Mouse (Mus musculus): ENCODE results near the gene Top2a.

Gene Top2a

DNA sequence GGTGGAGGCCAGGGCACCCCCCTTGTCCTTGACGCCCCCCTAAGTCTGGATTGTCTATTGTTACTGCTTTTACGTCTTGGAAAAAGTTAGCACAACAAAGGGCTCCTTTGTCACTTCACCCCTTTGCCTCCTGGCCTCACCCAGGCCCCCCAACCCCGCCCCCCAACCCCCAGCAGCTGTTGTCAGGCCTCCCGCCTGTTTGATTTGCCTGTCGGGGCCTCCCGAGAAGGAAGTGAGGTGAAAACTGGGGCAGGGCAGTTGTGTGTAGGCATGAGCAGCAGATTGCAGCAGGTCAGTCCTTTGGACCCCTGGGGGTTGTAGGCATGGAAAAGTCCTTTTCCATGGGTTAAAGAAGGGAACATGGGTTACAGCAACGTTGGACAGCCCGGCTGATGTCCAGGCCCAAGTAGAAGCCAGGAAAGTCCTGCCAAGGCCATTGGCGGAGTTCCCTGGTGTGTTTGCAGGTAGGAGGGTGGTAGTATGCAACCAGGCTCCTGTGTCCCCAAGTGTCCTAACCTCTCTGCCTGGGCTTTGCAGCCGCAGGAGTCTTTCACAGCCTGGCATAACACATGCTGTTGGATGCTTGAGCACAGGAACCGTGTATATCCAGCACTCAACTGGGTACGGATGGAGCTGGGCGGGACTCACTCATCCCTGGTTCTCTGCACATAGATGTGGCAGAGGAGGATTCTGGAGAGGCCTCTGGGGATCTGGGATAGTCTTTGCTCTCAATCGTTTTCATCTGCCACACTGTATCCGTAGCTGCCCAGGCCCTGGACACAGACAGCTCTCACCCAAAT lies 59.2 kb downstream of the Top2a start:
- no peak for DNase-seq (ENCODE audit: low read depth)

DNA sequence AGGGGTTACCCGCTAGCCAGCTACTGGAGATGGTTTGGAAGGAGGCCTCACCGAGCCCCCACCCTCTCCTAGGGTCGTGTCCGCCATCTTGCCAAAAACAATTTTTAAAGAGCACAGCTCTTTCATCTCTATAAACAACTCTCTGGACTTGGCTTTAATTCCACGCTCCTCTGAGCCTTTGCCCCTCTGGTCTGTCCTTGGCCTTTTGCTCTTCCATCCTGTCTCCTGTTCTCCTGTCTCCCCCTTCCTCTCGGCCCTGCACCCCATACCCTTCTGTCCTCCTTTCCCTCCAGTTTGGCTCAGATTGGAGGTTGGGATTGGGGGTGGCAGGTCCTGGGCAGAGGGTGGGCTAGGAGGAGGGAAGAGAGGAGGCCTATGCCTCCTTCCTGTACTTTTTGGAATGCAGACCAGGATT lies 59.8 kb downstream of the Top2a start:
- DNase-seq (ENCODE audit: low read depth): no peak

DNA sequence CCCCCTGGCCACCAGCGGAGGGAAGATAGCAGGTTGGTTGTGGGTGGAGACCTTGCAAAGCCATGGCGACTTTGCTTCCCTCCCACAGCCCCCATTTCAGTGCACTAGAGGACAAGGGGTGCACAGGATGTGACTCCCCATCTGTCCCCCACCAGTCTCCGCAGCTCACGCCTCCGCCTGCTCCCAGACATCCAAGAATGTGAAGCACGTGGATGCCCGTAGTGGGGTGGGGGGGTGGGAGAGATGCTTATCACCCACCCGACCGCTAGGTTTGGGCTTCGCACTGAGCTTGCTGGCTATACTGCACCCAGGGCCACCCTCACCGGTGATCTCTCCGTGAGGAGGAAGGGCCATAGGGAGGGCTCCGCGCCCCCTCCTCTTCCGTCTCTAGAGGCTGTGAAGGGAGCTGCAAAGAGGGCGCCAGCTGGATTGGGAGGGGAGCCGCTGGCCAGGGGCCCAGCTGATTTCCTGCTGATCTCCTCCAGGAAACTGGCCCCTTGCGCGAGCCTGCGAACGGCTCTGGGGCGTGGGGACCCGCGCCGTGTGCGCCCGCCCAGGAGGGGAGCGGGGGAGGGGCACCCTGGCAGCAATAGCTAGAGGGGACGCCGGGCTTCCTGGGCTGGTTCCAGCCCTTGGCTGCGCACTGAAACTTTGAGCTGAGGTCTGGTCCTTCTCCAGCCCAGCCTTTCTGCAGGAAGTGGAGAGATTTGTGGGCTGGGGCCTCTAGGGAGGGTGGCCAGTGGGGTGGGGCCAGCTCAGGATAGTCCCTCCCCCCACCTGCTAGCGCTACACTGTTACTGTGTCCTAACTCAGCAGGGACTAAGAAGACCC lies 60.6 kb downstream of the Top2a start:
- DNase-seq (ENCODE audit: low read depth): no peak

DNA sequence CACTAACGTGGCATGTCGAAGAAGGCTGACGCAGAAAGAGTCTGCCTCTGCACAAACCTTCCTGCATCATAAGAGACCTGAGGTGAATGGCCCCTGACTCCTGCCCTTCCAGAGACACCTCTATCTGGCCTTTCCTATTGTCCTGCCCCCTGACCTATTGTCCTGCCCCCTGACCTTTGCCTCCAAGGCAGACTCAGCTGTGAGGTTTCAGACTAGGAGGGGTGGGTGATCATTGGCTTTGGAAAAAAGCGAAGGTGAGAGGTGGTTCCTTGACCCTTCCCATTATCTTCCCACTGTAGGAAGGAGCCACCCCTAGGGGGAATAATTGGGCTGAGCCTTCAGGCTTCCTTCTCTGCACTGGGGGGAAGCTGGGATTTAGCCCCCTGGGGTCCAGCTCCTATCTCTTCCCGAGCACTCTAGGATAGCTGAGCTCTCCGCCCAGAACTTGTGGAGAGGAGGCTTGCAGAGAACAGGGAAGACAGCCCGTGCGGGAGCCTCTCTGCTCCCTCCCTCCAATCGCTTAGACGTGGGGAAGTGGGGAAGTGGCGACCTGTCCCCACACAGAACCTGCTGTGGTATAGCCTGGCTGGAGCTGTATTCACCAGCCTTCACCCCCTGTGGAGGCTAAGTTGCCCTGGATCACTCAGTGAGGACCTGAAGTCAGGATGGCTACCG lies 61.4 kb downstream of the Top2a start:
- DNase-seq (ENCODE audit: low read depth): no peak

DNA sequence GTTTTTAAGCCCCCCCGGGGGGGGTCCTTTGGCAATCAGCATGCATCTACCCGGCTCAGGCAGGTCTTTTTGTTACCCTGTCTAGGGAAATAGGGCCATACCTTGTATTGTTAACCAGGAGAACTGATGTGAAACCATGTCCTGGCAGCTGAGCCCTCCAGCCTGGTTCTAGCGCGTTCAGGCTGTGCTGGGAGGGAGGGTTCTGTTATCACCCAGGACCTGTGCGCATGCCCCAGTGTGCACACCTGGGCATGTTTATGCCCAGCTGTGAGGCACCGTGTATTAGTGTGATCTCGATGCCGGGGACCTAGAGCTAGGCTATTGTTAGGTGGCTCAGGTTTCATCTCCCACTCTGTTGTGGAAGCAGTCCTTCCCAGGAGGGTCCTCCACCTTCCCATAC lies 62.2 kb downstream of the Top2a start:
- DNase-seq (ENCODE audit: low read depth): no peak

DNA sequence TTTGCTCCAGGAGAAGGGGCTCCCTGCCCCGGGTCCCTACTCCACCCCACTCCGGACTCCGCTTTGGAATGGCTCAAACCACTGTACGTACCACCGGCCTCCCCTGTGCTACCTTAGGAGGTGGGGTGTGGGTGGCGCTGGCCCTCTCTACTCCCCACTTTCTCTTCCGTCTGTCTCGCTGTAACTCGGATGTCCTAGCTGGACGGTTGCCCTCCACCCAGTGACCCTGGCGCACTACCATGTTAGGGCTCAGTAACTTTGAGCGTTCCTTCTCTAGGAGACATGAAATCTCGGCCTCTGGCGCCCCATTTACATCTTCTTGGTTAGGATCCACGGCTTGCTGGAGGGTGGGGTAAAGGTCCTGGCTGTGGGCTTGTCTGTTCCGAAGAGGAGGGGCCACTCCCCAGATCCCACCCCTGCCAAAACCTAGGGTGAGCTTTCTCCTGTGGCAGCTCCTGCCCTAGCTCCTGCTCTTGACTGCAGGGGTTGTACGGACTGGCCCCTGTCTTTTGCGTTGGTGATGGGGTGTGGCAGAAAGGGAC lies 62.9 kb downstream of the Top2a start:
- no peak for DNase-seq (ENCODE audit: low read depth)

DNA sequence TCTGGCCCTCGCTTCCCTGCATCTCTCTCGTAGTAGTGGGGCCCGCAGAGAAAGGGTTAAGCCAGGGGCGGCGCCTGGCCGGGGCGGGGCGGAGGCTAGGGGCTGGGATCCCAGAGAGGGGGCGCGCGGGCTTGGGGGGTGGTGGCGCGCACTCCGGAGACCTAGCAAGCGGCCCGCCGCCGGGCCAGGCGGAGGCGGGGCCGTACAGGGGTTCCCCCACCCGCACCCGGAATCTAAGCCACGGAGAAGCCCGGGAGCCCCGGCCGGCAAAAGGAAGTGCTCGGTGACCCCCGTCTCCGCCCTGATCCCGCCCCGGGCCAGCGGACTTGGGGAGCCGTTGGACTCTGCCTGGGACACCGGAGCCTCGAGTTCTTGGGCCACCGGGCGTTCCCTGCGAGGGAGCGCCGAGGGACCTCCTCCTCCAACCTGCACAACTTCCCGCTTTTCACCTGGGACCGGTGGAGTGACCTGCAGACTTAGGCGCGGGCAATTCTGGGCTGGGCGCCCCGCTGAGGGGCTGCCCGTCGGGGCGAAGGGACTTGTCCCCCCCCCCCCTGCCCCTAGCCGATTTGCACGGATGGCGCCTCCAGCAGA lies 63.6 kb downstream of the Top2a start:
- DNase-seq (ENCODE audit: low read depth): no peak

DNA sequence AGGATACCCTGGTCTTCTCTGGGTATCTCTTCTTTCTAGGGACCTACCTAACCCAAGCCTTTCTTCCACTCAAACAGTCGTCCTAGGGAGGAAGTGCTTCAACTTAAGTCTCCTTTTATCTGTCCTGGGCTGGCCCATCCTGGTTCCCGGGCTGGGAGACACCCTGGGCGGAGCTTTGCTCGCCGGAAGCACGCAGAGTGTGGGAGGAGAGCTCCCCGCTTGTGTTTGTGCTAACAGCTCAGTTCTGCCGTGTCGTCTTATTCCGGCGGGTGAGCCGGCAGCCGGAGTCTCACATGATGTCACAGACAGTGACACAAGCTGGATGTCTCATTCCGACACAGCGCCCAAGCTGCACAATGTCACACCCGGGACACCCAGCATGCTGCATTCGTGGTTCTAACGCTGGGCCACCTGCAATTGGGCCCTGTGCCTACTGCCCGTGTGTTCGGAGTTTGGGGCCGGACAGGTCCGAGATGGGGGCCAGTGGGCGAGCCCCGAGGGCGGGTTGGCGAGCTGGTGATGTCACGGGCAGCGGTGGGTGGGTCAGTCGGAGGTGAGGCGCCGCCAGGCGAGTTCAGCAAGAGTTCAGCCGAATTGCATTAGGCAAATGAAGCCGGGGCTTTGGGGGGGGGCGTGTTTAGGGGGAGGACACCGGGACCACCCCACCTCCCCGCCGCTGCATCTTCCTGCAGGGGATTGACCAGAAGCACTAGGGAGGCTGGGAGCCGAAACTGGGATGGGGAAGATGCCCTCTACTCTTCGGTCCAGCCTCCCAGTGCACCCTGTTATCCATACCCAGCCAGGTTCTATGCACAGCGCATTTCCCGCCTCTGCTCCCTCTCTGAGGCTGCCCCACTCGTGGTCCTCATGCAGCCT lies 64.3 kb downstream of the Top2a start:
- no peak for DNase-seq (ENCODE audit: low read depth)

DNA sequence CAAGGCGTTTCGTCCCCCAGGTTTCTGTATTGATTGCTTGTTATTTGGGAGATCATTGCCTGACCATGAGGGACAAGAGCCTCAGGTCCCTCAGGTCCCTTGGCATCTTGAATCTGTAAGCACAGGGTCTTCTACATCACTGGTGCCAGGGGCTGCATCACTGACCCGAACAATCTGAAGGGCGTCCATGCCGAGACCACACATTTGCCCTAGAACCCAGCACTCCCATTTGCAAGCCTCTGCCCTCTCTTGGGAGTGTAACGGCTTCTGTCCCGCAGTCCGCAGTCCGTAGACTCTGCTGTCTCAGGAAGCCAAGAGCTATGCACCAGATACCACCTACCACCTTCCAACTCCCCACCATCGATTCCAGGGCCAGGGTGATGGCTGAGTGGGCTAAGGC lies 67.6 kb downstream of the Top2a start:
- DNase-seq (ENCODE audit: low read depth): no peak

DNA sequence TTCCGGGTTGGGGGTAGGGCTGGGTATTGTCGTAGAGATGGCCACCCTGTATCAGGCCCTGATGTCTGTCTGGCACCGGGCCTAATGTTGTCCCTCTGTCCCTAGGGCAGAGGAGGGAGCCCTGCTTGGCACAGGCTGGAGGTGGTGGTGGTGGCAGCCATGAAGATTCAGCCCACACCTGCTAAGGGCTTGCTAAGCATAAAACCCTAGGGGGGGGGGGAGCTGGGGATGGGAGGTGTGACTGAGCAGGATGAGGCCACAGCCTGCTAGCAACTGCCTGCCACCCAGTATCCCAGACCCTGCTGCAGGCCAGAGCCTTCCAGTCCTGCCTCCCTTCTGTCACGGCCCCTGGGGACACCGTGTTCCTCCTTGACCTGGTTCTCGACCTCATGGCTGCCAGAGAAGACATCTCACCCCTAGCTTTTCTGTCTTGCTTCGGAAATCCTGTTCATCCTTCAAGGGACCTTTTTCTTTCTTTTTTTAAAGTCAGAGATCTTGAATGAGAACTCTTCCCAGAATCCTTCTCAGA lies 68.2 kb downstream of the Top2a start:
- DNase-seq (ENCODE audit: low read depth): no peak

DNA sequence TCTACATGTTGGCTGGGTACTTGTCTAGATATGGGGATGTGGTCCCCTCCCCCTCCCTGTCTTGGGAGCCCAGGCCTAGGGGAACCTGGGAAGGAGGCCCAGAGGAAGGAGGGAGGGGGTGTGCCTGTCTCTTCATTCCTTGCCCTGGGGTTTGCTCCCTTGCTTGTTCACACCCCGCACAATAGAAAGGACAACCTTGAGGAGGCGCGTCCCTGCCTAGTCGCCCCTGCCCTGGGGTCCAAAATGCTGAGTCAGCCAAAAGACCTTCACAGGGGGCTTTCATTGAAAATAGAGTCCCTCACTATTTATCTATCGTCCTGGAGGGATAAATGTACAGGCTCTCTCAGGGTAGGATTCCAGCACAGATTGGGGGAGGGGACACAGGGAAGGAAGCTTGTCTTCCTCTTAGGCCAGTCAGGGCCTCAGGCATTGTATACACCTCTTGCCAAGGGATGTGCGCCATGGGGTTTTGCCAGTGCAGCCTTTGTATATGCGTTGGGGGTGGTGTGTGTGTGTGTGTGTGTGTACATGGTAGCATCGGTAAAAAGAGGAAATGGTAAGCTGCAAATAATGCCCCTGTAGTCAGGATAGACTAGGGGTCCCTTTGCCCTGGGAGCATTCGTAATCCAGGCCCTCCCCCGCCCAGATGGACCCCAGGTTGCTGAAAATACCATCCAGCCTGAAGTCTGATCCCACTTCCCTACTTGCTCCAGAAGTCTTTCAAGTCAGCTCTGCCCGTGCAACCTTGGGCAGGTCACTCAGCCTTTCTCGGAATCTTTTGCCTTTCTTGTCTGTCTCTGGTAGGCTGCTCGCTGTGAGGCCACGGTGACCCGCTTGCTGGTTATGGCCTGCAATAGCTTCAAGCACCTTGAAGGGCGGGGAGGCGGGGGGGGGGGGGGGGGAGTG lies 68.9 kb downstream of the Top2a start:
- DNase-seq (ENCODE audit: low read depth): no peak

DNA sequence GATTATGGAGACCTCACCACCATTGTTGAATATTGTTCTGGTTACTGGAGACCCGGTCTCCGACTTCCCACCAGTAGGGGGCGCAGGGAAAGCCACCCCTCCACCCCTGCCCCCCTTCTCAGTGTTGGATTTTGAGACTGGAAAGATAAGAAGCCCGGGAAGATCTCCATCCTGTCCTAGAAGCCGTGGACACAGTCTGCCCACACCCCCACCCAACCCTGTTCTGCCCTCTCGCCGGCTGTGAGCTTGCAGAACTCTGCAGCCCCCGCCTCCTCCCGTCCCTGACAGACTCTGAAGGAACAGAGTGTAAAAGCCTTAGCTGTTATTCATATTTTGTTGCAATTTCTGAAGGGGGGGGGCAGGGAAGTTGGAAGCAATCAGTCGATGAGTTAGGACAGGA lies 69.6 kb downstream of the Top2a start:
- DNase-seq (ENCODE audit: low read depth): no peak

DNA sequence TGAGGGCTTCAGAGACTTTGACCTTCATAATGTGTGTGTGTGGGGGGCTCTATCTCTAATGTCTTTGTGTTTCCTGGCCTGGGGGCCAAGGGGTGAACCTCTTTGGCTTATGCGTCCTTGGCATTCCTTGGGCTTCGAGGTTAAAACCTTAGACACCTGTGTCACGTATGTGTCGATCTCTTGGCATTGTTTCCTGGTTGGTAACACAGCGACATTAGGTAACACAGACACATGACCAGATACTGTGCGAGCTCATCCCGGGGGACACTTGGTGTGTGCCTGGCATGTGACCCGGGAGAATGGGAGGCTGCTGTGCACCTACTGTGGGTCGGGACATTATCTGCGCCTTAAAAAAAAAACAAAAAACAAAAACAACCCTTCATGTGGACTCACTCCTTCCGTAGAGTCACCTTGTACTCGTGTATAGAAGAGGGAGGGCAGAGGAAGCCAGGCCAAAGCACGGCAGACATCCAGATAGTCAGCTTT lies 70.1 kb downstream of the Top2a start:
- DNase-seq (ENCODE audit: low read depth): no peak

DNA sequence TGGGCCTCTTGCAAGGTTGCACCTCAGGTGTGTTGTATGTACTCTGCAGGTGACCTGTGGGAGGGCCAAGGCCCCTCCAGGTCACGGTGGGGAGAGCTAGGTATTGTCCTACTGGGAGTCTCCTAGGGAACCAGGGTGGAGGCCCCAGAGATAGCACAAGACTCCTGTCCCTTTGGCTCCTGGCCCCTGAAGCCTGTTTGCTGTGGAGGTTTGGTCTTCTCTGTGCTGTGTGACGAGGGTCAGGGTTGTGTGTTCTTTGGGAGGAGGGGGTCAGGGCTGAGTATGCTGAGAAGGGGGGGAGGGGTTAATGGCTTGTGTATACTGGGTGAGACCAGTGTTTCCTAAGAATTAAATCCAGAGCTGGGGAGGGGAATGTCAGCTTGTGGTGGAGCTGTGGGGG lies 70.6 kb downstream of the Top2a start:
- no peak for DNase-seq (ENCODE audit: low read depth)

DNA sequence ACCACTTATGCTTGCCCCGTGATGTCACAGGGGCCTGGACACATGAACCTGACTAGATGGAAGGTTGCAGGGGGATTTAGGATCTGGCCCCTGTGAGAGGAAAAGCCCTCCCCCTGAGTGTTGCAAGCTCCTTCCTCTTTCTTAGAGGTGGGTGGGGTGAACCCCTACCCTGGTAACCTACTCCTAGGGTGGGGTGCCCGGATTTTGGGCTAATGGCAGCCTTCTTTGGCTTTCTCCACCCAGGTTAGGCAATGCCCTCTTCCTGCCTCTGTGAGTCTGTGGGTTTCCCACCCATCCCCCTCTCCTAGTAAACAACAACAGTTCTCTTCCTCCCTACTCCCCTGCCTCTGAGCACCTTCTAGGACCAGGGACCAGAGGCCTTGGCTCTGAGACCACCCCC lies 71.3 kb downstream of the Top2a start:
- no peak for DNase-seq (ENCODE audit: low read depth)

DNA sequence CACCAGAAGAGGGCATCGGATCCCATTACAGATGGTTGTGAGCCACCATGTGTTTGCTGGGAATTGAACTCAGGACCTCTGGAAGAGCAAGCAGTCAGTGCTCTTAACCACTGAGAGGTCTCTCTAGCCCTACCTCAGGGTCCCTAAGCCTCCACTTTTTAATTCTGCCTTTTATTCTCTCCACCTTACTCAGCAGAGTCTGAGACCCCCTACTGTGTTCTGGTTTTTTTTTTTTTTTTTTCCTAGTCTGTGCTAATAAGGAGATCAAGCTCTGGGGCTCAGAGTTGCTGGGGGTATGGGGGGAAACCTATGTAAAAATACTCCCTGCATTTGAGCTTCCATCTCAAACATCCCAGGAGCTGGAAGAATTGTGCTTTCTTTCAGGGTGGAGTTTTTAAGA lies 71.9 kb downstream of the Top2a start:
- DNase-seq (ENCODE audit: low read depth): no peak

DNA sequence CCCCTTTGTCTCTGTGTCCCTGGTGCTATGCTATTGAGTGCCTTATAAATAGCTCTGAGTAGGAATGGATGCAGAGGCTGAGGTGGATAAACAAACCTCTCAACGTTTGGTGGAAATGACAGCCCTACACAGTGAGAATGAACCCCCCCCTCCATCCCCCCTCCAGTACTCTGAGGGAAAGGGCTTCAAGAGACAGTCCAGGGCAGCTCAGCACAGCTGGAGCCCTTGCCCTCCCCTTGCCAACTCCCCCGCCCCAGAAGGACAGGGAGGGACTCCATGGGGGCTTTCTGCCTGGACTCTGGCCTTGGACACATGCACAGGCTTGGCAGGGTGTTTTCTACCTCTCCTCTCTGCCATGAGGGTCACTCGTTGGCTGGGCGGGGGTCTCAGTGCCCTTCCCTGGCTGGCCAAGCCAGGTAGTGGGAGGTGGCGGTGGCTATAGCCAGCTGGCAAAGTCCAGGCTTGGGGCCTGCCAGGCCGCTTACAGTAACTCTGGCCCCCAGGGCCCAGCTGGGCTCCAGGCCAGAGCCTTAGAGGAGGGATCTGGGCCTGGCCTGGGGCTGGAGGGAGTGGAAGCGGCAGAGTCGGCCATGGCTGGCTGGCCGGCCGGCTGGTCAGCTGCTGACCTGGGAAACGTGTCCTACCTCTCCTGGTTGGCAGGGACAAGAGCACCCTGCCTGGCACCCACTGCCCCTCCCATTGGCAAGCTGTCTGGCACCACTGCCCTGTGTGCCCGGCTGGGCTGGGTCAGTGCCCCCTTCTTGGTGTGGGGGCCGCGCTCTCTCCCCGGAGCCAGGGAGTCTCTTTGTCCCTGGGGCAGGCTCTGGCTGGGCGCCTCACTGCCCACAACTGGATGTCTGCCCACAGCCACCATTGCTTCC lies 72.7 kb downstream of the Top2a start:
- DNase-seq (ENCODE audit: low read depth): peak; percentile 91

DNA sequence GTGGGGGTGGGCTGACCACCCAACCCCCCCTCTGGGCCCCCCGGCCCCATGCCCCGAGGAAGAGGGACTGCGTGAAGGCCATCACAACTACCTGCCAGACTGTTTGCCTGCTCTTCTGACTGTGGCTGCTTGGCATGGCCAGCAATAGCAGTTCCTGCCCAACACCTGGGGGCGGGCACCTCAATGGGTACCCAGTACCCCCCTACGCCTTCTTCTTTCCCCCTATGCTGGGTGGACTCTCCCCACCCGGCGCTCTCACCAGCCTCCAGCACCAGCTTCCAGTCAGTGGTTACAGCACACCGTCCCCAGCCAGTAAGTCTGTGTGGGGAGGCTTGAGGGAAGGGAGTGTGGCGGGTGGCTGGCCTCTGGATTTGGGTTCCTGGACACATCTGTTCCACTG lies 73.5 kb downstream of the Top2a start:
- no peak for DNase-seq (ENCODE audit: low read depth)

All from fibroblast of lung, adult 2 months (primary cell).